Mouse (Mus musculus) lung, postnatal 36 days (tissue): ENCODE data around the gene Pgm1.

Source experiments
- DNase-seq: peaks from one replicate; pipeline ENCODE4 v3.0.0; 2022; ENCODE audit warnings: mixed read lengths

Gene Pgm1

DNA sequence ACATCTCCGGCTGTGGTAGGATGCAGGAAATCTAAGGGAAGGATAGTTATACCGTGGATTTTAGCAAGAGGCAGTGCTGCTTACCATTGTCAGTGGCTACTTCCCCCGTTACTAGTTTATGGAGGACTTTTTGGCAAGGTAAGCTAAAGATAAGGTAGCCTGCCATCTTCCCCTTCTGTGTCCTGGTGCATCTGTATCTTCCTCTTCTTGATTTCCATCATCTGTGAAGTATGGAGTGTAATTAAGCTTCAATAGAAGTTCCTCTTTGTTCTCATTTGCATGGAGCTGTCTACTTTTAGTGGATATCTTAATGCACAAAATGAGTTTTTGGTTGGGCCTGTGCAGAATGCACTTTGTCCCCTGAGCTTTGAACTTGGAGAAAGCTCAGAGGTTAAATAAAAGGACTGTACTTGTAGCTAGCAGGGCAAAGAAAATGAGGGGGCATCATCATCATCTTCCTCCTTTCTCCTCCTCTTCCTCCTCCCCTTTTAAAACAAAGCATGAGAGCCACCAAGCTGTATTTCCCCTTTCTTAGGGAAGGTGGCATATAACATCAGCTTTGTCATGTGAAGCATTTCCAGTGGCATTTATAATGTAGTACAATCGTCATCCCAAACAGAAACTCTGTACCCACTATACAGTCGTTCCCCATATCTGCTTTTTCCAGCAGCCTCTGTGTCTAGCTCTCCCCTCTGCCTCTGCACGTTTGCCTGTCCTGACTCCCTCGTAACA lies 29.0 kb downstream of the Pgm1 start:
- DNase-seq = no peak

- DNase-seq = no peak
Observed at GRCm38 (mm10) chr4:99959308-99959707, 30.1 kb downstream of the Pgm1 start.

DNA sequence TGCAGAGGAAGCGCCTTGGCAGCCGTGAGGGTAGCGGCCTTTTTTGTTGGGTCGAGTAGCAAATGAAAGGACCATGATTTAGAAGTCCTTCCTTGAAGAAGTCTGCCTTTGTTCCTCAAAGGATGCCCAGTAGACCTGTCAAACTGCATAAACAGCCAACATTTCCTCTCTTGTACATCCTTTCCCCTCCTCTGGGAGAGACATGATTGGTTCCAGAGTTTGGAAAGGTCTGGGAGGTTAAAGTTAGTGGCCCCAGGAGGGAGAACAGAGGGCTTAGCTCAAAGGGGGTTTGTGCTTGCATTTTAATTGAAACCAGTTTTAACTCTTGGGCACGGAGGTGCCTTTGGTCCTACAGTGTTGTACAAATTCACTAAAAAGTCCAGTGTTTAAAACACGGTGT lies 37.3 kb downstream of the Pgm1 start:
- no peak for DNase-seq

DNA sequence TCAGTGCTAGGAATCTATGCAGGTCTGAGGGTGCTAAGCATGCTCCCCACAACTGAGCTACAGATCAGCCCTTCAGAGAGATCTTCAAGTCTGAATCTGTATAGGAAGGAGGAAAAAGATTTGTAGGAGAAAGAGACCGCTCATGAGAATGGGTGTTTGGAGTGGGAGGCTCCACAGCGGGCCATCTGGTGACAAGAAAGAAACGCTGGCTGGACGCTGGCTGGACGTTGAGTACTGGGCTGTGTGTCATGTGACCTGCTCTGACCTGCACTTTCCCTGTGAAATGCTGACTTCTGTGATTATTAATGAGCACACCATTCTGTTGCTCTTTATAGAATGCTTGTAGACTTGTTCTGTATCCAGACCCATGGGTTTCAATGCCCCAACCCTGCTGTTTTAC lies 40.1 kb downstream of the Pgm1 start:
- peak; percentile 40 for DNase-seq

GRCm38 (mm10) chr4:99970097-99970496 lies 40.9 kb downstream of the Pgm1 start:
- DNase-seq = peak; percentile 33

GRCm38 (mm10) chr4:99972886-99973285 lies 43.7 kb downstream of the Pgm1 start:
- DNase-seq = no peak

GRCm38 (mm10) chr4:99973931-99974330 lies 44.7 kb downstream of the Pgm1 start:
- no peak for DNase-seq

DNA sequence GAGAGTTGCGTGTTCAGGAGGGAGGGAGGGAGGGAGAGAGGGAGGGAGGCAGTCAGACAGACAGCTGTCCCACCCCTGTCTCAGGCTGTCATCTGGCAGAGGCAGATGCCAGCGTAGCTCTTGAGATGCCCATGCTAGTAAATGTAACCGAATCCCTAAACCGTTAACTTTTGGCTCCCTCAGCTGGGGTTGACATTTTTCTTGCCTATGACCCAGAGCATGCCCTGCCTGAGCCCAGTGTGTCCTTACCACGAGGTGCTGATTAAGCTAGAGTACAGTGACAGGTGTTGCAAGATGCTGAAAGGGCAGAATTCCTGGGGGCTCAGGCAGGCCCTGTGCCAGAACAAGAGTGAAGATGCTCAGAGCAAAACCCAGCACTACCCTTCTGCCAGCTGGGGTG lies 45.2 kb downstream of the Pgm1 start:
- no peak for DNase-seq

DNA sequence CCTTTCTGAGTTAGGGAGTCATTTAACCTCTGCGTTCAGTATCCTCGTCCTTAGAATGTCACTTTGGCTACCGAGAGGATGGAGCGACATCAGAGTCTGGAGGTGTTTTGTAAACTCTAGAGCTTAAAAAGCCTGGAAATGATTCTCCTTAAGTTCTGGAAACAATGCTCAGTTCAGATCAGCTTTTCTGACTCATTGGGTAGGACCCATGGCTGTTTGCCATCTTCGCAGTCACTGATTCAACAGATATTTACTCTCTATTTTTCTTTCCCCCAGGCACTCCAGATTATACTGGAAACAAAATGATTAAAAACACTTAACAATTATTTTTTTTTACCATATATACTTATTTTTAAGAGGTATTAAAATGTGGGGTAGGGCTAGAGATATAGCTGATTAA lies 50.1 kb downstream of the Pgm1 start:
- no peak for DNase-seq

DNA sequence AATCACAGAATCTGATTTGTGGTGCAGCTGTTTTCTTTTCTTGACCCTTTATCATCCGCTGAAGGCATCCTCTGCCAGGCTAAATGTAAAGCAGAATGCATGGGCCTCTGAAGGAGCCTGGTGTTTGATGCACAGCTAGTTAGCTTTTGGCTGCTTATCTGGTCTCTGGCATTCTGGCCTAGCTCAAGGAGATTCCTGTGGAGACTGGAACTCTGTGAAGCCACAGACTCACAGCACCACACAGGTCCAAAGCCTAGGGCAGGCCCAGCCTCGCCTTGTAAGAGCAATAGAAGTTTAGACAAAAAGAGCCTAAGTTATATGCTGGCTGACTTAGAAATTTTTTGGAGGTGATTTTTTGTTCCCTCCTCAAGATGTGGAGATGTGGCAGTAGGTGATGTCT lies 52.0 kb downstream of the Pgm1 start:
- DNase-seq = no peak

DNA sequence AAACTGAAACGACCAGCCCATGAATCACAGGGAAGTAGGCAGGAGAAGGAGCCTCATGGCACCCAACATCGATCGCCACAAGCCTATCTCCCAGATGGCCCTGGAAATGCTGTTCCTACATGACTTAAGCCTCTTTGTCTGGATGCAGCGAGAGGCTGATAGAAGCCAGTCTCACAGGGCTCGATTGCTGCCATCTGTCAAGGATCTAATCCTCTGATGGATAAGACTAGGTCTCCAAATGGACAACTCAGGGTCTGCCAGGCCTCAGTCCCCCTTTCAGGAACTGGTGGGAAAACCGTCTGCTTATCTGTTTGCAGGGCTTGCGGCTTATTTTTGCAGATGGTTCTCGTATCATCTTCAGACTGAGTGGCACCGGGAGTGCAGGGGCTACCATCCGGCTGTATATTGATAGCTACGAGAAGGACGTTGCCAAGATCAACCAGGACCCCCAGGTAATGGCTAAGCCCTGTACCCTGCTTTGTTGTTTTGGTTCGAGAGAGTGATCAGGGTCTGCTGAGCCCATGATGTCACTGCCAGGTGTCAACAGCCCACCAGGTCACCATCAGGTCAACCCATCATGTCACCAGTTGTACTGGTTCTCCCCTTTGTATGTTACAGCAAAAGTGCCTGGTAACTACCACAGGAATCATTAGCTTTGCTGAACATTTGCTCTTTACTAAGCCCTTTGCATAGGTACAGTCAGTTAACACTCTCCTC lies 54.6 kb downstream of the Pgm1 start:
- no peak for DNase-seq

- no peak for DNase-seq
Observed at GRCm38 (mm10) chr4:99984369-99984752, 55.1 kb downstream of the Pgm1 start.

DNA sequence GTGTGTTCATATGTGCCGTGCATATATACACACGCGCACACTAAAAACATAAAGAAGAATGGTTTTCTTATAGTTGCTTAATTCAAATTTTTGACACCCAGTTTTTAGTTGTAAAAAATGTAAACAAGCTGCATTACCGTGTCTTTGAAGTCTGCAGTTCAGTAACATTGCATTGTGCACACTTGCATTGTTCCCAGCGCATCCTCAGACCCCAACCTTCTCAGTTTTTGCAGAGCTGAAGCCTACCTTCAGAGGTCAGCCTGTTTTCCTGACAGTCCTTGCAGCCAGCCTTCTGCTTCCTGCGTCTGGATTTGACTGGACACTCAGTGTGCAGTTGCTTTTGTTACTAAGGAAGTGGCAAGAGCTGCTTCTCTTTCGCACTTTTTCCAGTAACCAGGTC lies 55.9 kb downstream of the Pgm1 start:
- DNase-seq = no peak

DNA sequence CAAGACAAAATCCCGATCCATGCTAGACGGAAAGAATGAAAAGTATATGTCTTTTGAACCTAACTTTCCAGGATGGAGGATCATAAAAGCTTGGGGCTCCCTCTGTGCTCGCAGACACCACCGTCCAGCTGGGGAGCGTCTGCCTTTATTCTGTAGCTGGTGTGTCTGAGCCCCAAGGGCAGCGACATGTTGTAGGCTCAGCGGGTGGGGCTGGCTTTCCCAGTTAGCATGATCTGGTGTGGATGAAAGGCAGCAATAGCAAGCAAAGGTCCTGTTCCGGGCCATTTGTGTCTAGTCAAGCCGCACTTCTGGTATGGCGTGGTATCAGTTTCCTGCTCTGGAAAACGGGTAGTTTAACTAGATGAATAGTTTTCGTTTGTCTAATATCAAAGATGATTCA lies 56.4 kb downstream of the Pgm1 start:
- DNase-seq = no peak

DNA sequence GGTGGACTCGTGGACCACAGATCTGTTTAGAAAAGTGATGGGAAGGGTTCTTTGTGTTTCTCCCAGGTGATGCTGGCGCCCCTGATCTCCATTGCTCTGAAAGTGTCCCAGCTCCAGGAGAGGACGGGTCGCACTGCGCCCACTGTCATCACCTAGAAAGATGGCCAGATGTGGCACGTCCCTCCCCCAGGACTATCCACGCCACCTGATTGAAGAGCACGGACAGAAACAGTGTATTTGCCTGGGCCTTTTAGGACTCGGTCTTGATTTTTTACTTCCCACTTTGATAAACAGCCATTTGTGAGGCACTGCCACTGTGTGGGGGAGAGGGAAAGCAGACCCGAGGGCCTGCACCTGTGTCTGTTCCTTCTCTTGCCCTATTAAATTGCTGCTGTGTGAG lies 57.4 kb downstream of the Pgm1 start:
- no peak for DNase-seq

GRCm38 (mm10) chr4:99988771-99989170 lies 59.6 kb downstream of the Pgm1 start:
- no peak for DNase-seq

GRCm38 (mm10) chr4:100000971-100001370 lies 71.8 kb downstream of the Pgm1 start:
- no peak for DNase-seq

- no peak for DNase-seq
Observed at GRCm38 (mm10) chr4:100001806-100002205, 72.6 kb downstream of the Pgm1 start.

- DNase-seq = no peak
Observed at GRCm38 (mm10) chr4:100007721-100008120, 78.5 kb downstream of the Pgm1 start.

DNA sequence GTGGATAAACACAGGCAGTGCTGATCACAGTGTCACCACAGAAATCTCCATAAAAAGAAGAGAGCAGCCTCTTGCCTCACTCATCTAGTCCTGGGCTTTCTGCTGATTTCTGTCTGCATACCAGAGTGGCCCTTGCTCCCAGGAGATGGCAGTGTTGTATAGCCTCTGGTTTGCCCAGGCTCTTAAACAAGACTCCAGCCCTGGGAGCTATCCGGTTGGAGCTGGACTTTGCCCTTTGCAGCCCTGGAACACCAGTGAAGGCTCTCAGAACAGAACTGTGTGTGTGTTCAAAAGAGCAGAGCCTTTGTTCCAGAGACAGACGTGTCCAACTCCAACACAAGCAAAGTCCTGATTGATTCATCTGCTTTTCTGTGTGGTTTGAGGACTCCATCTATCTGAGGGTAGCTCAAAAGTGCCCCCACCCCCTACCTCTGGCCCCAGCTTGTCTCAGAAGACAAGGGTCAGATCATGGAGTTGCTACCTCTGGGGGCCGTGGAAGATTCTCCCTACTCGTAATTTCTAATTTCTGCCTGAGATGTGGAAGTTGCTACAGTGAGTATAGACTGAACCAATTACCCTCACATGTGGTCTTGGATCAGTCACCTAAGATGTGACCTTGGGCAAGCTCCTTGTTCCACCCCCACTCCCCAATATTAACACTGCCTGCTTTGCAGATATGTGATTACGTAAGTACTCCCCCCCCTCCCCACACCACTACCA lies 79.3 kb downstream of the Pgm1 start:
- DNase-seq = peak; percentile 85

- no peak for DNase-seq
Observed at GRCm38 (mm10) chr4:100009211-100009678, 80.0 kb downstream of the Pgm1 start.

GRCm38 (mm10) chr4:100010916-100011315 lies 81.7 kb downstream of the Pgm1 start:
- no peak for DNase-seq

- DNase-seq = no peak
Observed at GRCm38 (mm10) chr4:100011563-100011962, 82.3 kb downstream of the Pgm1 start.
